Mouse (Mus musculus) CD4-positive, CD25-positive, alpha-beta regulatory T cell (primary cell): ENCODE data around the gene Gng8. TPM values are rescaled to one million over a fixed set of nuclear protein-coding genes. Genes with fewer than 3 reads are reported as not detected.

Experiments
- polyA plus RNA-seq: library from polyadenylated mRNA; unstranded; fragments of 100-300 nt; shearing (Covaris generic); gene quantifications from one replicate; pipeline ENCODE4 v1.2.1, GENCODE M21; 2017

Gene Gng8
- polyA plus RNA-seq = not detected

GRCm38 (mm10) chr7:16891641-16892351 is at the start of gene Gng8:
Gene Gng8 (plus strand): TSS chr7:16891786.

GRCm38 (mm10) chr7:16842645-16843063 is 48.9 kb upstream of the Gng8 start, which contains the start of gene Prkd2:
Gene Prkd2 (plus strand): TSS chr7:16842902.

GRCm38 (mm10) chr7:16875310-16875325 is 16.5 kb upstream of the Gng8 start, which contains the start of gene Dact3:
Gene Dact3 (plus strand): TSS chr7:16875317.

GRCm38 (mm10) chr7:16906281-16906680 is 14.7 kb downstream of the Gng8 start, which contains the start of gene Ptgir:
Gene Ptgir (plus strand): TSS chr7:16906490.

GRCm38 (mm10) chr7:16924037-16924834 is 32.6 kb downstream of the Gng8 start, which contains the start of gene Calm3:
Gene Calm3 (minus strand): TSS chr7:16924114.

GRCm38 (mm10) chr7:16944061-16944807 is 52.6 kb downstream of the Gng8 start, which contains the start of gene Pnmal2:
Gene Pnmal2 (plus strand): TSS chr7:16944682.

Other genes starting within 250 kb of the Gng8 start
- 1.1 TPM for gene Ceacam15, start 216.1 kb upstream of the Gng8 start, polyA plus RNA-seq
- not detected for gene Ceacam9, start 169.9 kb upstream of the Gng8 start, polyA plus RNA-seq
- 195 TPM for gene Ap2s1, start 153.4 kb upstream of the Gng8 start, polyA plus RNA-seq
- 349 TPM for gene Slc1a5, start 110.4 kb upstream of the Gng8 start, polyA plus RNA-seq
- 84.7 TPM for gene Strn4, start 75.9 kb upstream of the Gng8 start, polyA plus RNA-seq
- gene Fkrp, start 75.1 kb upstream of the Gng8 start, polyA plus RNA-seq = 25.6 TPM
- 220 TPM for gene Prkd2, start 48.9 kb upstream of the Gng8 start, polyA plus RNA-seq
- 0.12 TPM for gene Dact3, start 16.5 kb upstream of the Gng8 start, polyA plus RNA-seq
- 10.5 TPM for gene Ptgir, start 14.7 kb downstream of the Gng8 start, polyA plus RNA-seq
- gene Calm3, start 32.3 kb downstream of the Gng8 start, polyA plus RNA-seq = 135 TPM
- not detected for gene Pnmal2, start 52.9 kb downstream of the Gng8 start, polyA plus RNA-seq
- gene Pnmal1, start 67.9 kb downstream of the Gng8 start, polyA plus RNA-seq = not detected
- 3.3 TPM for gene Gm42372, start 91.3 kb downstream of the Gng8 start, polyA plus RNA-seq
- 0.13 TPM for gene Ccdc8, start 100.9 kb downstream of the Gng8 start, polyA plus RNA-seq
- 136 TPM for gene Ppp5c, start 136.1 kb downstream of the Gng8 start, polyA plus RNA-seq
- gene Hif3a, start 170.6 kb downstream of the Gng8 start, polyA plus RNA-seq = 0.71 TPM
- 0.68 TPM for gene Psg16, start 182.3 kb downstream of the Gng8 start, polyA plus RNA-seq